Mouse (Mus musculus) CH12.LX (cell line): ENCODE measurements around the gene Plch2.

Experiments
- BHLHE40 ChIP-seq: IDR thresholded peaks from 2 replicates; pipeline ENCODE4 v1.6.1; 2011; ENCODE audit warnings: mild to moderate bottlenecking, low read depth, low read length, improper control_type of control experiment
- E2F4 ChIP-seq: IDR thresholded peaks from 2 replicates; pipeline ENCODE4 v1.6.1; 2011; ENCODE audit warnings: low read depth, low read length, improper control_type of control experiment; ENCODE audit not compliant: insufficient replicate concordance
- JUN ChIP-seq: IDR thresholded peaks from 2 replicates; pipeline ENCODE4 v1.6.1; 2011; ENCODE audit warnings: low read depth, mild to moderate bottlenecking, low read length, improper control_type of control experiment, moderate library complexity; ENCODE audit not compliant: insufficient read depth
- MEF2A ChIP-seq: IDR thresholded peaks from 2 replicates; pipeline ENCODE4 v1.6.1; 2014; ENCODE audit warnings: low read depth, mild to moderate bottlenecking, inconsistent platforms, low read length, improper control_type of control experiment, borderline replicate concordance
- PAX5 ChIP-seq: IDR thresholded peaks from 2 replicates; pipeline ENCODE4 v1.6.1; 2012; ENCODE audit warnings: low read length, inconsistent platforms, mixed read lengths
- POLR2A ChIP-seq: IDR thresholded peaks from 2 replicates; pipeline ENCODE4 v1.6.1; 2011; ENCODE audit warnings: low read depth, mild to moderate bottlenecking, improper control_type of control experiment, low read length
- UBTF ChIP-seq: IDR thresholded peaks from 2 replicates; pipeline ENCODE4 v1.6.1; 2012; ENCODE audit warnings: low read depth, mild to moderate bottlenecking, inconsistent platforms, low read length, improper control_type of control experiment, moderate library complexity

DNA sequence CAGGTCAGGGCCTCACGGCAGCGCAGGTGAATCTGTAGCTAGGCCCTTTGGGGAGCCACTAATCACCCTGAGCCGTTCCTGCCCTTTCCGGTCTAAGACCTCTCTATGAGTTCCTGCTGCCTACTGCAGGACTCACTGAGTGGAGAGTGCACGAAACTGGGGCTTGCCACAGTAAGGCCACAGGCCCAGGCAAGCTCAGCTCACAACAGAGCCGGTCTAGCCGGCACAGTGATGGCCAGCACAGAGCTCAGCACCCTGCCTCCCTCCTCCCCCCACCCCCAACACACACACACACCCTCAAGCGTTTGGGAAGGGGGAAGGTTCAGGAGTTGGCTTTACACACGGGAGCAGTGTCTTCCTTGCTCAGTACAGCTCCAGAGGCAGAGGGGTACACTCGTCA is 1.7 kb upstream of the Plch2 start:
- no peak for TF ChIP-seq E2F4
- TF ChIP-seq PAX5 = no peak
- TF ChIP-seq MEF2A = no peak
- no peak for TF ChIP-seq JUN
- TF ChIP-seq BHLHE40 = no peak
- TF ChIP-seq POLR2A = no peak
- TF ChIP-seq UBTF = no peak
